Mouse (Mus musculus): Measurements from ENCODE around the gene Nanos3. TPM values are rescaled to one million over a fixed set of nuclear protein-coding genes. Genes with fewer than 3 reads are reported as not detected.
A peak's percentile ranks its signal among the peaks of the same experiment; 100 is the strongest.

Gene Nanos3
- polyA plus RNA-seq, 1 experiment from 2014 or later: 3.3 TPM

- Histone ChIP-seq H3K4me1 (replicated peaks) (peaks cover 23% of the 10 kb centered on the region), H3K9me3 (no peaks in the 10 kb centered on the region), H3K27me3 (no peaks in the 10 kb centered on the region), H3K27ac (peak overlapping the region; percentile 80), H3K36me3 (no peaks in the 10 kb centered on the region), H3K4me2 (peak overlapping the region; percentile 55), H3K4me3 (replicated peaks) (peak overlapping the region; percentile 25), H3K9ac (replicated peaks) (peak overlapping the region; percentile 44)
- WGBS: 6% methylated on average over 33 of the region's 33 CpGs
- ATAC-seq (ENCODE audit: insufficient number of reproducible peaks, insufficient read depth, low FRiP score, low TSS enrichment, low read depth): peak; percentile 24; the same call in 1 of the 2 replicates
These were observed 7.5 kb upstream of the Nanos3 start for GRCm38 (mm10) chr8:84192555-84192954.

DNA sequence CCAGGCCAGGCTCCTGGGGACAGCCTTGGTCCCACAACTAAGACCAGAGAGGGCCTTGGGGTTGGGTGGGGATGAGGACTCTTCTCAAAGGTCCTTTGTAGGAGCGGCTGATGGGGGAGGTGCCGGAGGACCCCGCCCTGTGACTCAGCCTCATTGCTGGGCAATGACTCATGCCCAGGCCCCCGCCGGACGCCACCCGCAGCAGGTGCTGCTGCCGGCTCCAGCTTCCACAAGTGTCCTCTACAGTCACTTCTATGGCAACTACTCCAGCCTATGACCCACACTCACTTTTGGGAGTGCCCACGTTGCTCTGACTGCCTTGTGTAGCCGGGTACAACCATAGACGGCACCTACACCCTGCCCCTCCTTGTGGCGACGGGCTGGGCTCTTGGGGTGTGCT, 7.0 kb upstream of the Nanos3 start:
- H3K27me3 ChIP-seq: no peaks in the 10 kb centered on the region
- 41% methylated on average over 13 of the region's 13 CpGs for WGBS
- peak; percentile 63; the same call in 1 of the 2 replicates for ATAC-seq (ENCODE audit: insufficient number of reproducible peaks, insufficient read depth, low FRiP score, low TSS enrichment, low read depth)
- H3K9ac ChIP-seq (replicated peaks): peak overlapping the region; percentile 44
- no peak overlapping the region; the same call in 1 of the 2 replicates for H3K4me3 ChIP-seq (replicated peaks)
- peak overlapping the region; percentile 55 for H3K4me2 ChIP-seq
- peak overlapping the region; percentile 80 for H3K27ac ChIP-seq
- no peaks in the 10 kb centered on the region for H3K9me3 ChIP-seq
- peaks cover 26% of the 10 kb centered on the region for H3K4me1 ChIP-seq (replicated peaks)
- H3K36me3 ChIP-seq: no peaks in the 10 kb centered on the region

- H3K27ac ChIP-seq: no peak overlapping the region
- 93% methylated on average over 7 of the region's 7 CpGs for WGBS
- ATAC-seq (ENCODE audit: insufficient number of reproducible peaks, insufficient read depth, low FRiP score, low TSS enrichment, low read depth): no peak
These were observed 5.3 kb upstream of the Nanos3 start for GRCm38 (mm10) chr8:84190191-84190867.

GRCm38 (mm10) chr8:84189603-84190002, 4.6 kb upstream of the Nanos3 start:
- H3K36me3 ChIP-seq: no peaks in the 10 kb centered on the region

More at GRCm38 (mm10) chr8:84190191-84190867, 5.3 kb upstream of the Nanos3 start:
- H3K4me3 ChIP-seq (replicated peaks): no peak overlapping the region
- H3K4me1 ChIP-seq (replicated peaks): peaks cover 30% of the 10 kb centered on the region
- no peak overlapping the region for H3K4me2 ChIP-seq
- H3K9me3 ChIP-seq: no peaks in the 10 kb centered on the region
- H3K36me3 ChIP-seq: no peaks in the 10 kb centered on the region
- H3K27me3 ChIP-seq: no peaks in the 10 kb centered on the region
- no peak overlapping the region for H3K9ac ChIP-seq (replicated peaks)

DNA sequence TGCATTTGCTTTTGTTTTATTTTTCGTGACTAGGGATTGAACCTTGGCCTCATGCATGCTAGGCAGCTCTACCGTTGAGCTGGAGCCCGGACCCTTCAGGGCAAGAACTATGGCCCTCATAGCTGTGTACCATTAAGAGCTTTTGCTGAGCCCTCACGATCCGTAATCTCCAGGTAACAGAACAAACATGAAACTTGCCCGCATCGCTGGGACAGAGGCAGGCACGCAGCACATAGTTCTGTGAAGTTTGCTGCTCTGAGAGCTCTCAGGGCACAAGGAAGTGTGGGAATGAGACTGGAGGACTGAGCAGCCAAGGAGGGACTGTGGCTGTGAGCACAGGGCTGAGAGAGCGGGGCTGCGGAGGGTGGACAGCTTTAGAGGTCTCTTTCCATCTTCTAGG, 3.7 kb upstream of the Nanos3 start:
- WGBS: 88% methylated on average over 10 of the region's 10 CpGs
- no peaks in the 10 kb centered on the region for H3K27me3 ChIP-seq
- H3K36me3 ChIP-seq: no peaks in the 10 kb centered on the region
- ATAC-seq (ENCODE audit: insufficient number of reproducible peaks, insufficient read depth, low FRiP score, low TSS enrichment, low read depth): no peak
- H3K4me3 ChIP-seq (replicated peaks): no peak overlapping the region
- H3K4me2 ChIP-seq: no peak overlapping the region
- H3K27ac ChIP-seq: 0 out of 2 replicates have a peak overlapping the region, but pooled peaks have one; percentile 4
- no peaks in the 10 kb centered on the region for H3K9me3 ChIP-seq
- no peak overlapping the region for H3K9ac ChIP-seq (replicated peaks)
- H3K4me1 ChIP-seq (replicated peaks): peaks cover 40% of the 10 kb centered on the region

More at GRCm38 (mm10) chr8:84189603-84190002, 4.6 kb upstream of the Nanos3 start:
- Histone ChIP-seq H3K4me3 (replicated peaks) (no peak overlapping the region), H3K4me2 (no peak overlapping the region), H3K9ac (replicated peaks) (no peak overlapping the region), H3K9me3 (no peaks in the 10 kb centered on the region), H3K4me1 (replicated peaks) (peaks cover 35% of the 10 kb centered on the region), H3K27ac (0 out of 2 replicates have a peak overlapping the region, but pooled peaks have one; percentile 12), H3K27me3 (no peaks in the 10 kb centered on the region)
- no peak for ATAC-seq (ENCODE audit: insufficient number of reproducible peaks, insufficient read depth, low FRiP score, low TSS enrichment, low read depth)
- WGBS: 63% methylated on average over 4 of the region's 4 CpGs

GRCm38 (mm10) chr8:84187065-84187755, 2.2 kb upstream of the Nanos3 start:
- no peaks in the 10 kb centered on the region for H3K27me3 ChIP-seq
- H3K36me3 ChIP-seq: no peaks in the 10 kb centered on the region
- H3K27ac ChIP-seq: no peak overlapping the region
- H3K4me2 ChIP-seq: peak overlapping the region; percentile 73
- WGBS: 4% methylated on average over 21 of the region's 21 CpGs
- peaks cover 34% of the 10 kb centered on the region for H3K4me1 ChIP-seq (replicated peaks)
- H3K9me3 ChIP-seq: no peaks in the 10 kb centered on the region
- peak overlapping the region; percentile 35 for H3K4me3 ChIP-seq (replicated peaks)
- peak overlapping the region; percentile 46 for H3K9ac ChIP-seq (replicated peaks)
- ATAC-seq (ENCODE audit: insufficient number of reproducible peaks, insufficient read depth, low FRiP score, low TSS enrichment, low read depth): 0 out of 2 replicates have a peak, but pooled peaks have one; percentile 4

DNA sequence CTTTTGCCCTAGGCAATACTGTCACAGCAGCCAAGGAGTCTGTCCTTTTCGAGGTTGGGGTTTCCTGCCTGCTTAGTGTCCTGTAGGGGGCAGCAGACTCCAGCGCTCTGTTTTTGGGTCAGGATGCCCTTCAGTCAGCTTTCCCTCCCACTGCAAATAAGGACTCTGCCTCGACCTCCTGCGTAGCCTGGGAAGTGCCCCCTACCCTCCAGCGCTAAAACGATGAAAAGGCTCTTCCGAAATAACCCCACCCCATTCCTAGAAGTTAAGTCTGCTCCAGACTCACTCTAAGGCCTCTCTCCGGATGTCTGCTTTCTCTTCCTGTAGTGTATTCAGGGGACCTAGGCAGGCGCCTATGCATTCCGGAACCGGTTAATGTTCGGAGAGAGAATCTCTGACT, 1.5 kb upstream of the Nanos3 start:
- Histone ChIP-seq H3K36me3 (no peaks in the 10 kb centered on the region), H3K27ac (no peak overlapping the region), H3K9ac (replicated peaks) (peak overlapping the region; percentile 46), H3K4me3 (replicated peaks) (peak overlapping the region; percentile 35), H3K4me1 (replicated peaks) (peaks cover 32% of the 10 kb centered on the region), H3K9me3 (no peaks in the 10 kb centered on the region), H3K4me2 (peak overlapping the region; percentile 73), H3K27me3 (no peaks in the 10 kb centered on the region)
- 0 out of 2 replicates have a peak, but pooled peaks have one; percentile 7 for ATAC-seq (ENCODE audit: insufficient number of reproducible peaks, insufficient read depth, low FRiP score, low TSS enrichment, low read depth)
- 1% methylated on average over 12 of the region's 12 CpGs for WGBS

DNA sequence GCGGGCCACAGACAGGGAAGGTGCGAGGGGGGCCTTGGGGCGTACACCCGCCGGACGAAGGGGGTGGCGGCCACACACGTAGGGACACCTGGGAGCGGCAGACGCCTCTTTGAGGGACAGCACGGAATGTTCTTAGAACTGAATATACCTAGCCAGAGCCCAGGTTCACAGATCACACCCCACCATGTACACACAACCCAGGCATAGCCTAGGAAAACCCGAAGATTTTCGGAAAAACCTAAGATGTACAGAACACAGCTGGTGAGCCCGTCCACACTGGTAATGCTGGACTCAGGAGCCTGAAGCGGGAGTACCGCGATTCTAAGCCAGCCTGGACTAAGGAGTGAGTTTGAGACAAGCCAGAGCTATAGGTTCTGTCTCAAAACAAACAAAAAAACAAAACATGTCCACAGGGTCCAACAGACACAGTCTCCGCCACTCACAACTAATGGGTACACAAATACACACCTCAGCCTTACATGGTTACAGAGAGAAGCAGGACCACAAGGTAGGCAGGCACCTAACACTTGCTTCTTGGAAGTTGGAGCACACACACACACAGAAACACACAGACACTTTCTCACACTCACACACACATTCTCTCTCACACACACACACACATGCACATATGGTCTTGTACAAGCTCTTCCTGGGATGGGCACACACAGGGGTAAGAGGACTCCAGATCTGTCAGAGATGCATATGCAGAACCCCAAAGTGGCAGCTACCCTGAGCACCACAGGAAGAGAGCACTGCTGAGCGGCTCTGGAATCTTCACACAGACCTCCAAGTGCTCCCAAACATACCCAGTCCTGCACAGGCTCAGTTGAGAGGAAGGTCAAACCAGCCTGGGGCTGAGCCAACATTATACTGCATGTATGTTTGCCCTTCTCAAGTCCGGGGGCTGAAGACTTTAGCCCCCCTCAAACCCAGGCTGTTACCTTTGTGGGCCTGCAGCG, 653 bp downstream of the Nanos3 start:
- H3K4me1 ChIP-seq (replicated peaks): peaks cover 51% of the 10 kb centered on the region
- WGBS: 16% methylated on average over 21 of the region's 21 CpGs

DNA sequence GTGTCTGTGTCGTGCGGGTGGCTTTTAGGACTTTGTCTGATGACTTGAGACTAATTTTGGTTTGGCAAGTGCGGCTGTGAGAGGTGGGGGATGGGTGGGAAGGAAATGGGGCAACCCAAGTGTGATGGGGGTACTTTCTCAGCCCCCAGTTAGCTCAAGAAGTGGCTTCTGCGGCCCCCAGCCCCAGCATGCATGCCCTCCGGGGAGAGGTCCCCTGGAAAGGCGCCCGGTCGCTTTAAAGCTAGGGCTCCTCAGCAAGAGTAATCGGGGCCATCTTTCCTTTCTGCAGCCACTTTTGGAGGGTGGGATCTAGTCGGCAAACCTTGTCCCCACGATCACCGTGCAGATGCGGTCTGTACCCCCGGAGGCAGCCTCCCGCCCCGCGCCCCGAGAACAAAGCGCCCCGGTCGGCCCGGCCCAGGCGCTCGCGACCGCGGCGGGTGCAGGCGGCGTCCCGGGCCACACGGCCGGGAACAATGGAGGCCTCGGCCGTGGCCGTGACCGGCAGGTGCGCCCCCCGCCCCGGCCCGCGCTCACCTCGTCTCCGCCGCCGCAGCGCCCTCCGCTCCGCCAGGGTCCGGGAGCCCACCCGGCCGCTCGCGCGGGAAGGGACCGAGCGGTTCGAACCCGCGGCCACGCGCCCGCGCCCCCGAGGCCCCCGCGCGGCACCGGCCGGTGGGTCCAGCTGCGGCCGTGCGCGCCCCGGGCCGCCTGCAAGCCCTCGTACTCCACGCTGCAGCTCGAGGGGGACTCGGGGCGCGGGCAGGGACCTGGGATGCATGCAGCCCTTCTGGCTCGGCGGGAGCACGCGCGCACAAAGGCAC, 1.5 kb downstream of the Nanos3 start:
- ATAC-seq (ENCODE audit: insufficient number of reproducible peaks, insufficient read depth, low FRiP score, low TSS enrichment, low read depth): 0 out of 2 replicates have a peak, but pooled peaks have one; percentile 11
- Histone ChIP-seq H3K4me3 (replicated peaks) (peak overlapping the region; percentile 88), H3K4me1 (replicated peaks) (peaks cover 58% of the 10 kb centered on the region), H3K4me2 (peak overlapping the region; percentile 83), H3K27ac (peak overlapping the region; percentile 97), H3K27me3 (no peaks in the 10 kb centered on the region), H3K9me3 (no peaks in the 10 kb centered on the region), H3K36me3 (peaks cover 5% of the 10 kb centered on the region), H3K9ac (replicated peaks) (peak overlapping the region; percentile 99)
- 2% methylated on average over 82 of the region's 87 CpGs for WGBS

More for the DNA sequence above, 653 bp downstream of the Nanos3 start:
- H3K4me3 ChIP-seq (replicated peaks): peak overlapping the region; percentile 88
- 0 out of 2 replicates have a peak, but pooled peaks have one; percentile 1 for ATAC-seq (ENCODE audit: insufficient number of reproducible peaks, insufficient read depth, low FRiP score, low TSS enrichment, low read depth)
- H3K36me3 ChIP-seq: no peaks in the 10 kb centered on the region
- H3K27ac ChIP-seq: peak overlapping the region; percentile 97
- peak overlapping the region; percentile 99 for H3K9ac ChIP-seq (replicated peaks)
- peak overlapping the region; percentile 83 for H3K4me2 ChIP-seq
- no peaks in the 10 kb centered on the region for H3K27me3 ChIP-seq
- no peaks in the 10 kb centered on the region for H3K9me3 ChIP-seq

DNA sequence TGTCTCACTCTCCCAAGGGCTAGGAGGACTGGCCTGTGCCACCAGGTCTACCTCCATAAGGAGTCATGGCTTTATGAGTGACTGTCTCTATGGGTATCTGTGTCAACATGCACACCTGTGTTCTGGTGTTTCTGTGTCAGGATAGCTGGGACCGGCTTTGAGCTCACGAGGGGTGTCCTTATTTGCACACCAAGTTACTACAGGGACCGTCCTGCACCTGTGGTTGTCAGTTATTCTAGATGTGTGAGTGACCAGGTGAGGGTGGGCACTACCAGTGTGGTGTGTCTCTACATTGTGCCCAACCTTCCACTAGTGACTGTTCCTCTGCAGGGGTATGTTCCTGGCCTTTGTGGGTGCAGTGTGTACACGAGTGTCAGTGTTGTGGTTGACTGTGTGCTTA, 2.2 kb downstream of the Nanos3 start:
- H3K9ac ChIP-seq (replicated peaks): peak overlapping the region; percentile 99
- peak overlapping the region; percentile 83 for H3K4me2 ChIP-seq
- no peaks in the 10 kb centered on the region for H3K27me3 ChIP-seq
- H3K27ac ChIP-seq: peak overlapping the region; percentile 97
- no peak for ATAC-seq (ENCODE audit: insufficient number of reproducible peaks, insufficient read depth, low FRiP score, low TSS enrichment, low read depth)
- no peaks in the 10 kb centered on the region for H3K9me3 ChIP-seq
- peaks cover 12% of the 10 kb centered on the region for H3K36me3 ChIP-seq
- 50% methylated on average over 4 of the region's 4 CpGs for WGBS
- H3K4me3 ChIP-seq (replicated peaks): peak overlapping the region; percentile 88
- H3K4me1 ChIP-seq (replicated peaks): peaks cover 58% of the 10 kb centered on the region
